Mouse (Mus musculus): ENCODE measurements around the gene Fam117b.

DNA sequence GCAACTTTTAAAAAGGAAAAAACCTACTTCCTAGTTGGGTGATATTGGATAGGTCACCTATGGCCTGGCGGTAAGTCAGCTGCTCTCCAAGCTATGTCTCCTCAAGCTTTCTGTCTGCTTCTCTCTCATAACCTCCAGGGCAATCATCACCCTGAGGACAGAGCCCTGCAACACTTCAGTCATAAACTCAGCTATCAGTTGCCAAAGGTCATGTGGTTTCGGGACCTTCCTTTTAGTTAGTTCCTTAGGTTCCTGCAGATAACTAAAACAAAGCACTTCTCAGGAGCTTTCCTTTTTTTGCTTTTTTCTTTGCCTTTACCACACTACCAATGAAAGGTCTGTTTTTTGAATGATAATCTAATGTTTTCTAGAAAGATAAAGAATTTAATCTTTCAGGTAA lies 13.1 kb upstream of the Fam117b start:
- TF ChIP-seq CTCF (IDR thresholded peaks at IDR 0.05; ENCODE audit: control insufficient read depth, insufficient read depth, insufficient replicate concordance, low read depth, low read length) (no peak), POLR2A (IDR thresholded peaks at IDR 0.05; ENCODE audit: control insufficient read depth, low read depth, low read length) (no peak)

Data from testis, adult 2 months (tissue).